Mouse (Mus musculus): ENCODE measurements around the gene Serpinf1. TPM values are rescaled to one million over a fixed set of nuclear protein-coding genes. Genes with fewer than 3 reads are reported as not detected.

Serpinf1 gene
- polyA plus RNA-seq, 1 experiment from 2014 or later: 174 TPM

- H3K4me1 ChIP-seq (ENCODE audit: control insufficient read depth, insufficient read depth, low read length): peaks cover 13% of the 10 kb centered on the region
- no peak overlapping the region for H3K4me2 ChIP-seq (ENCODE audit: low read depth, severe bottlenecking)
- no peaks in the 10 kb centered on the region for H3K27me3 ChIP-seq (ENCODE audit: control insufficient read depth, insufficient read depth, low read length)
- H3K4me3 ChIP-seq (ENCODE audit: low read depth, low read length): no peak overlapping the region
- H3K9me3 ChIP-seq (ENCODE audit: control insufficient read depth, low read length): no peaks in the 10 kb centered on the region
- H3K9ac ChIP-seq (ENCODE audit: low read length): no peak overlapping the region
- H3K36me3 ChIP-seq (ENCODE audit: control insufficient read depth, insufficient read depth, low read length): no peaks in the 10 kb centered on the region
- DNase-seq (ENCODE audit: low spot score) (no peak), ATAC-seq (ENCODE audit: insufficient number of reproducible peaks, low FRiP score, low TSS enrichment, low read depth) (no peak)
- WGBS: 94% methylated on average over 9 of the region's 9 CpGs
- H3K27ac ChIP-seq (replicated peaks; ENCODE audit: low read depth, low read length): no peak overlapping the region
These were observed 1.5 kb upstream of the Serpinf1 start for GRCm38 (mm10) chr11:75424033-75424432.

- Histone ChIP-seq H3K36me3 (ENCODE audit: control insufficient read depth, insufficient read depth, low read length) (no peaks in the 10 kb centered on the region), H3K9ac (ENCODE audit: low read length) (no peak overlapping the region), H3K27ac (replicated peaks; ENCODE audit: low read depth, low read length) (no peak overlapping the region), H3K27me3 (ENCODE audit: control insufficient read depth, insufficient read depth, low read length) (no peaks in the 10 kb centered on the region), H3K4me3 (ENCODE audit: low read depth, low read length) (no peak overlapping the region), H3K4me1 (ENCODE audit: control insufficient read depth, insufficient read depth, low read length) (peaks cover 13% of the 10 kb centered on the region), H3K9me3 (ENCODE audit: control insufficient read depth, low read length) (no peaks in the 10 kb centered on the region), H3K4me2 (ENCODE audit: low read depth, severe bottlenecking) (no peak overlapping the region)
- WGBS: 88% methylated on average over 3 of the region's 3 CpGs
- ATAC-seq (ENCODE audit: insufficient number of reproducible peaks, low FRiP score, low TSS enrichment, low read depth) (no peak), DNase-seq (ENCODE audit: low spot score) (no peak)
These were observed 590 bp upstream of the Serpinf1 start for GRCm38 (mm10) chr11:75423091-75423490.

GRCm38 (mm10) chr11:75421375-75422012 lies 1.0 kb downstream of the Serpinf1 start:
- Histone ChIP-seq H3K9ac (ENCODE audit: low read length) (peak overlapping the region; percentile 61), H3K4me1 (ENCODE audit: control insufficient read depth, insufficient read depth, low read length) (peaks cover 13% of the 10 kb centered on the region), H3K9me3 (ENCODE audit: control insufficient read depth, low read length) (no peaks in the 10 kb centered on the region), H3K4me3 (ENCODE audit: low read depth, low read length) (peak overlapping the region; percentile 50), H3K4me2 (ENCODE audit: low read depth, severe bottlenecking) (peak overlapping the region; percentile 78), H3K36me3 (ENCODE audit: control insufficient read depth, insufficient read depth, low read length) (no peaks in the 10 kb centered on the region), H3K27ac (replicated peaks; ENCODE audit: low read depth, low read length) (peak overlapping the region; percentile 10), H3K27me3 (ENCODE audit: control insufficient read depth, insufficient read depth, low read length) (no peaks in the 10 kb centered on the region)
- WGBS: 17% methylated on average over 6 of the region's 6 CpGs
- DNase-seq (ENCODE audit: low spot score) (peak; percentile 43), ATAC-seq (ENCODE audit: insufficient number of reproducible peaks, low FRiP score, low TSS enrichment, low read depth) (peak; percentile 66; the same call in 1 of the 2 replicates)

GRCm38 (mm10) chr11:75420810-75421374 lies 1.6 kb downstream of the Serpinf1 start:
- Histone ChIP-seq H3K27me3 (ENCODE audit: control insufficient read depth, insufficient read depth, low read length) (no peaks in the 10 kb centered on the region), H3K27ac (replicated peaks; ENCODE audit: low read depth, low read length) (peak overlapping the region; percentile 10; the same call in 1 of the 2 replicates), H3K4me3 (ENCODE audit: low read depth, low read length) (peak overlapping the region; percentile 50), H3K9ac (ENCODE audit: low read length) (peak overlapping the region; percentile 61), H3K36me3 (ENCODE audit: control insufficient read depth, insufficient read depth, low read length) (no peaks in the 10 kb centered on the region), H3K9me3 (ENCODE audit: control insufficient read depth, low read length) (no peaks in the 10 kb centered on the region), H3K4me2 (ENCODE audit: low read depth, severe bottlenecking) (peak overlapping the region; percentile 78), H3K4me1 (ENCODE audit: control insufficient read depth, insufficient read depth, low read length) (peaks cover 13% of the 10 kb centered on the region)
- no peak for ATAC-seq (ENCODE audit: insufficient number of reproducible peaks, low FRiP score, low TSS enrichment, low read depth)
- no peak for DNase-seq (ENCODE audit: low spot score)
- WGBS: 43% methylated on average over 5 of the region's 5 CpGs

GRCm38 (mm10) chr11:75420037-75420436 lies 2.5 kb downstream of the Serpinf1 start:
- H3K9me3 ChIP-seq (ENCODE audit: control insufficient read depth, low read length): no peaks in the 10 kb centered on the region
- H3K4me1 ChIP-seq (ENCODE audit: control insufficient read depth, insufficient read depth, low read length): peaks cover 13% of the 10 kb centered on the region
- WGBS: 84% methylated on average over 7 of the region's 7 CpGs
- DNase-seq (ENCODE audit: low spot score) (no peak), ATAC-seq (ENCODE audit: insufficient number of reproducible peaks, low FRiP score, low TSS enrichment, low read depth) (no peak)
- H3K36me3 ChIP-seq (ENCODE audit: control insufficient read depth, insufficient read depth, low read length): 0 out of 2 replicates have a peak, but pooled peaks cover 2% of the 10 kb centered on the region
- no peak overlapping the region for H3K4me2 ChIP-seq (ENCODE audit: low read depth, severe bottlenecking)
- H3K27me3 ChIP-seq (ENCODE audit: control insufficient read depth, insufficient read depth, low read length): no peaks in the 10 kb centered on the region
- no peak overlapping the region for H3K4me3 ChIP-seq (ENCODE audit: low read depth, low read length)
- no peak overlapping the region for H3K27ac ChIP-seq (replicated peaks; ENCODE audit: low read depth, low read length)
- no peak overlapping the region for H3K9ac ChIP-seq (ENCODE audit: low read length)

- Histone ChIP-seq H3K4me1 (ENCODE audit: control insufficient read depth, insufficient read depth, low read length) (peaks cover 7% of the 10 kb centered on the region), H3K9ac (ENCODE audit: low read length) (no peak overlapping the region), H3K27ac (replicated peaks; ENCODE audit: low read depth, low read length) (no peak overlapping the region), H3K4me2 (ENCODE audit: low read depth, severe bottlenecking) (no peak overlapping the region), H3K27me3 (ENCODE audit: control insufficient read depth, insufficient read depth, low read length) (no peaks in the 10 kb centered on the region), H3K9me3 (ENCODE audit: control insufficient read depth, low read length) (no peaks in the 10 kb centered on the region), H3K36me3 (ENCODE audit: control insufficient read depth, insufficient read depth, low read length) (peaks cover 4% of the 10 kb centered on the region; the same call in 1 of the 2 replicates), H3K4me3 (ENCODE audit: low read depth, low read length) (no peak overlapping the region)
- 89% methylated on average over 13 of the region's 13 CpGs for WGBS
- DNase-seq (ENCODE audit: low spot score): no peak
- ATAC-seq (ENCODE audit: insufficient number of reproducible peaks, low FRiP score, low TSS enrichment, low read depth): no peak
These were observed 6.5 kb downstream of the Serpinf1 start for GRCm38 (mm10) chr11:75415994-75416393.

- Histone ChIP-seq H3K9me3 (ENCODE audit: control insufficient read depth, low read length) (no peaks in the 10 kb centered on the region), H3K4me2 (ENCODE audit: low read depth, severe bottlenecking) (no peak overlapping the region), H3K9ac (ENCODE audit: low read length) (no peak overlapping the region), H3K4me1 (ENCODE audit: control insufficient read depth, insufficient read depth, low read length) (no peaks in the 10 kb centered on the region), H3K27me3 (ENCODE audit: control insufficient read depth, insufficient read depth, low read length) (no peaks in the 10 kb centered on the region), H3K27ac (replicated peaks; ENCODE audit: low read depth, low read length) (no peak overlapping the region), H3K4me3 (ENCODE audit: low read depth, low read length) (no peak overlapping the region), H3K36me3 (ENCODE audit: control insufficient read depth, insufficient read depth, low read length) (peaks cover 4% of the 10 kb centered on the region; the same call in 1 of the 2 replicates)
- 64% methylated on average over 7 of the region's 7 CpGs for WGBS
- no peak for ATAC-seq (ENCODE audit: insufficient number of reproducible peaks, low FRiP score, low TSS enrichment, low read depth)
- DNase-seq (ENCODE audit: low spot score): no peak
These were observed 7.4 kb downstream of the Serpinf1 start for GRCm38 (mm10) chr11:75415096-75415495.

- peaks cover 7% of the 10 kb centered on the region; the same call in 1 of the 2 replicates for H3K36me3 ChIP-seq (ENCODE audit: control insufficient read depth, insufficient read depth, low read length)
- no peaks in the 10 kb centered on the region for H3K27me3 ChIP-seq (ENCODE audit: control insufficient read depth, insufficient read depth, low read length)
- H3K27ac ChIP-seq (replicated peaks; ENCODE audit: low read depth, low read length): no peak overlapping the region
- H3K4me2 ChIP-seq (ENCODE audit: low read depth, severe bottlenecking): no peak overlapping the region
- WGBS: 91% methylated on average over 7 of the region's 7 CpGs
- DNase-seq (ENCODE audit: low spot score) (no peak), ATAC-seq (ENCODE audit: insufficient number of reproducible peaks, low FRiP score, low TSS enrichment, low read depth) (no peak)
- H3K9ac ChIP-seq (ENCODE audit: low read length): no peak overlapping the region
- H3K9me3 ChIP-seq (ENCODE audit: control insufficient read depth, low read length): no peaks in the 10 kb centered on the region
- no peak overlapping the region for H3K4me3 ChIP-seq (ENCODE audit: low read depth, low read length)
- H3K4me1 ChIP-seq (ENCODE audit: control insufficient read depth, insufficient read depth, low read length): no peaks in the 10 kb centered on the region
These were observed 11.9 kb downstream of the Serpinf1 start for GRCm38 (mm10) chr11:75410591-75410990.
